Mouse (Mus musculus) left cerebral cortex, postnatal 36 days (tissue): ENCODE measurements at regions not wholly inside any gene's neighbourhood (a gene's known extent, or its start where the extent isn't known, plus 50 kb on each side); places are given as distances from the start of the nearest gene placed in this dataset.
A peak's percentile ranks its signal among the peaks of the same experiment; 100 is the strongest.

Experiments
- DNase-seq, 2 experiments: peaks; one replicate each; pipeline ENCODE4 v3.0.0; 2021 to 2022; ENCODE audit warnings: low spot score in 2 of 2, mixed read lengths in 1 of 2
- intact Hi-C: fragments of 180-260 bp; cut with DNase I; formaldehyde crosslinking; loops from one replicate; pipeline ENCODE4 v1.15.1; 2025

DNA sequence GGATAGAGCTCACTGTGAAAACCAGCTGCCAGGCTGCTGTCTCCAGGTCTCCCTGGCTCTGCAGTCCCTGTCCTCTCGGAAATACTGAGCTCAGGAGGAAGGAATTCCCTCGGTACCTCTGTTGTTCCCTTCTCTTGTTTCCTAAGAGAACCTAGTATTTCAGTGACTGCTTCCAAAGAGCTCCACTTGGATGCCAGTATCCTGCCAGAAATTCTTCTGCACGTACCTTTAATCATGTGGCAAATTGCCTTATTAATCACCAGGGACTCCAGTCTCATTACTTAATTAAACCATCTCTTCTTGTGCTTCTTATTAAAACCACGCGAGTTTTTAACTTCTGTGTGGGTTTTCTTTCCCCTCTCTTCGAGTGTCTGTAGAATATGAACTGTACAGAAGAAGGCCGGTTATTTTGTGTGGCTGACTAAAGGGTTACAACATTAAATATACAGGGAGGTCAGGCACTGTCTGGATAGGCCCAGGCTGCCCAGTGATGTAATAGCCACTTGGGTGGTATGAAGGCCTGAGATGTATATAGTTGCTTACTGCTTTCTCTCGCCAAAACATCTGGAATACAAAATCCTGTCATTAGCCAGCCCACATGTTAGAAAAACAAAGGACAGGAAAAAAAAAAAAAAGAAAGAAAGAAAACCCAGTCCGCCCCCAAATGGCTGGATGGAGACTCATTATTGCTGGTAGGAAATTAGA is 183.2 kb downstream of the Gm10260 start:
- intact Hi-C loops = no loop called here
- DNase-seq = no peak

DNA sequence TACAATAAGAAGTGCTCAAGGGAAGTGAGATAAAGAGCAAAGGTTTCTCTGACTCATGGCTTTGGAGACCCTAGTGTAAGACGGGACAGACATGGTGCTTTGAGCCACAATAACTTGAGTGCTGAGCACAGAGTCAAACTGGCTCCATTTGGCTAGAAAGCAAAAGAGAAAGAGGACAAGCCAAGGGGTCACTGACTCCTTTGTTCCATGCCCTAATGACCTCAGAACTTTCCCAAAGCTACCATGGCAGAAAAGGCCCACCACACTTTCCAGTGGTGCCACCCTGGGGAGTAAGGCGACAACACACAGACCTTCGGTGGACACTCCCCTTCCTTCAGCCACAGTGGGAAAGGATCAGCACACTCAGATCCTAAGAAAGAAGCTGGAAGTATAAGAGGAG is 186.8 kb downstream of the Gm10260 start:
- no peak for DNase-seq
- intact Hi-C loops = no loop called here

DNA sequence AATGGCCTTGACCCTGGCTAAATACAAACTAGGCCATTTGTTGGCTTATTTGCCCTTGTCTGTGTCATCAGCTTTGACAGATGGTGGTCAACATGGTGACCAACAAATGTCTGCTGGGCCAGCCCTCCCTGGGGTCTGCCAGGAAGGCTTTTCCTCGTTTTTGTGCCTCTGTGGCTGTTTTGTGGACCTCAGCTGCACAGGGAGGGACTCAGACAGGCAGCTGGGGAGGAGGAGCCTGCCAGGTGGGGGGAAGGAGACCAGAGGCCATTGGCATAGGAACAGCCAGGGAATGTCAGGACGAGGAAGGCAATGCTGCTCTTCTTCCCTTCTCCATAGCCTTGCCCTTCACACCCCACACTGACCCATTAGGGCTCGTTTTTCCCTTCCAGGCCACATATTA is 188.1 kb downstream of the Gm10260 start:
- DNase-seq = no peak
- intact Hi-C loops = no loop called here

DNA sequence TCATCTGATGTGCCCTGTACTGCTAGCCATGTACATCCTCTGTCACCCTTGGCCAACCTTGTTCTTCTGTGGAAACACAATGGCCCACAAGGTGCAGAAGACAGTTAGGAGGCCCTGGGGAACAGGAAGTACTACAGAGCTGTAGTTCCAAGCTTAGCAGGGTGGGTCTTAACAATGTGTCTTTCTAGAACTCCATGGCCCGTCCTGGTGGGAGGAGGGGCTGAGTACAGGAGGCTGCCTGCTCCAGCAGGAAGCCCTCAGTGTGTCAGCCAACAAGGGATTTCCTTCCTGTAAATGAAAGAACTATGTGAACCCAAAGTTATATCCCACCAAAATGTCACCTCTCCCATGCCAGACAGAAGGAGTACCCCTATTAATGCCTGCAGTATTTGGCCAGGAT is 190.4 kb downstream of the Gm10260 start:
- DNase-seq = no peak
- intact Hi-C loops = no loop called here

DNA sequence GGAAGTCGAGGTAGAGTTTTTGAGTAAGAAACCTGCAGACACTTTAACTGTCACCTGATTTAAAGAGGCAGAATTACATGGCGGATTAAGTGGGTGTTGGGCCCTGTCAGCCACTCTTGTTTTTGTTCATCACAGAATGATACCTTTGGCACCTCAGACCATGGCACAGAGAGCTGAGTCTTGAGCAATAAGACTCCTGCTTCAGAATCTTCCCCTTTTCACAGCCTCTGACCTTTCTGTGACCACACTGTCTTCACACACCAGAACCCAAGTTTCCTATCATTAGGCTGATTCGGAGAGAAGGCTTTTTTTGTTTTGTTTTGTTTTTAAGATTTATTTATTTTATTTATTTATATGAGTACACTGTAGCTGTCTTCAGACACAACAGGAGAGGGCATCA is 192.8 kb downstream of the Gm10260 start:
- DNase-seq = no peak
- intact Hi-C loops = loop anchor here (10.0 kb wide), 1 partner anchor 367 kb away; no protein-coding TSS in a partner anchor

DNA sequence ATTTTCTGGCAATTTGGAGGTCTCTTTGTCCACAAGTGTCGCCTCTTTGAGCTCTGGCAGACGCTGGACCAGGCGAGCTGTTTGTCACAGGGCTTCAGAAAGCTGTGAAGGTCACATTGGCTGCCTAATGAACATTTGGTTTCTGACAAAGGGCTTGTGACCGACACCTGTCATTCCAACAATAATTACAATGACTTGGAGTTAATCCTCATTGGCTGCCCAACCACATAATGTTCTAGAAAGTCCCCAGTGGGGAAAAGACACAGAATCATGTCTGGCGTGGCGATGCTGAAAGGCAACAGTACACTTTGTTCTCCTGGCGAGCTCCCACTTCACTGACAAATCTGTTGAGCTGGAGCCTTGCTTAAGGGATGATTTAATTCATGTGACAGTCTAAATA is 194.4 kb downstream of the Gm10260 start:
- DNase-seq = peak; percentile 55
- intact Hi-C loops = loop anchor here (10.0 kb wide), 1 partner anchor 369 kb away; no protein-coding TSS in a partner anchor

DNA sequence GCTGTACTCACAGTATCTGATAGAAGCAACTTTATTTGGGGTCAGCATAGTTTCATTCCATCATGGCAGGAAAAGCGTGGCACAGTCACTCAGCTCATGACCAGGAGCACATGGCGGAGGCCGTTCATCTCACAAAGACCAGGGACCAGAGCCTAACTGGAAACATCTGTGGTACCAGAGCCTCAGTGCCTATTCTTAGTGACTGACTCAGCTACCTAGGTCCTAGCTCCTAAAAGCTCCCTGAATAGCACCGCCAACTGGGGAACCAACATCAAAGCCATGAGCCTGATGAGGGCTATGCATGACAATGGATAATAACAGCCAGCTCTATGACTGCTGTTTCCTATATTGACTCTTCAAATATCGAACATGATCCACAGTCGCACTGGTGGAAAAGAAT is 198.2 kb downstream of the Gm10260 start:
- intact Hi-C loops = loop anchor here (10.0 kb wide), 1 partner anchor 373 kb away; no protein-coding TSS in a partner anchor

DNA sequence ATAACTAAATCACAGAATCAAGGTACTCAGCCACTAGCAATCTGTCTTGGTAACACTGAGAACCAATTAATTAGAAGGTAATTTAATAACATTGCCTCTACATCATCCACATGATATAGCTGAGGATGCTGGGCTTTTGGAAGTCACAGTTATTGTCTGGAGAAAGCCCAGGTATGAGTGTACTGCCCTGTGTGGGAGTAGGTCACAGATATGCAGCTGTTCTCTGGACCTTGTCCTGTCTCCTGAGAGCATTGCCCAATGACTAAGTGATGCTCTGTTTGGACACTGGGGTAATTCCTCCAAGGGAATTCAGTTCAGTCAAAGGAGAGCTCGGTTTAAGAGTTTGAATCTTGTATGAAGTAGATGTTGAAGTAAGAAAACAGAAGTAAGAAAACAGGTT is 199.6 kb downstream of the Gm10260 start:
- intact Hi-C loops = loop anchor here (10.0 kb wide), 1 partner anchor 374 kb away; no protein-coding TSS in a partner anchor
- DNase-seq = no peak

More for the DNA sequence above, 198.2 kb downstream of the Gm10260 start:
- DNase-seq = no peak

DNA sequence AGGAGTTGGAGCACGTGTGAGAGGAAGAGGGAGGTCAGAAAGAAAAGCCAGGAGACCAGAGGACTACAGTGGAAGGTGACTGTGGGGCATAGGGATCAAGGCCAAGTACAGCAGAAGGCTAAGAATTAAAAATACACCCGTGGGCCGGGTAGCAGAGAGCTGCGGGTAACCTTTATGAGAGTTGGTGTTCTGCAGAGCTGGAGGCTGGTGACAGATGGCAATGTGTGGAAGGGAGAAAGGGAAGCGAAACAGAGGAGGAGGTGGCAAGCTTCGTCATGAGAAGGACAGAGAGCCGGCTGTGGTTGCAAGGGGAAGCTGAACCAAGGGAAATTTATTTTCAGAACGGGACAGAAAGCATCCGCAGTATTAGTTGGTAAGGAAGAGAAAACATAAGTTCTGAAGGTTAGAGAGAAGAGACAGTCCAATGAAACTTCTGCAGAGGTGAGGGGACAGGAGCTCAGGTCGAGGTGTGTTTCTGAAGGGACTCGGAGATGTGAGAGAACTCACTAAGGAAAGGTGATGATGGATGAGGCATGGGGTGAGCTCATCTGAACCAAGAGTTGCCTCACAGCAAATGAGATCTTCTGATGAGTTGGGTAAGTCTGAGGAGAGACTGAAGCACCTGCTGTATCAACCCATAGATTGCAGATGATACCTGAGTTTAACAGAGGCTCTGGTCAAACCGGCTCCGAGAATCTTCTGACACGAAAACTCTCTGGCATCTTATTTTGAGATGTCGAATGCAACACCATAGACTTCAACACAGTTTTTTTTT is 200.6 kb downstream of the Gm10260 start:
- peak; percentile 82 to 85 for DNase-seq
- intact Hi-C loops = loop anchor here (2.0 to 10.0 kb wide), 4 partner anchors 67 to 375 kb away; no protein-coding TSS in a partner anchor

DNA sequence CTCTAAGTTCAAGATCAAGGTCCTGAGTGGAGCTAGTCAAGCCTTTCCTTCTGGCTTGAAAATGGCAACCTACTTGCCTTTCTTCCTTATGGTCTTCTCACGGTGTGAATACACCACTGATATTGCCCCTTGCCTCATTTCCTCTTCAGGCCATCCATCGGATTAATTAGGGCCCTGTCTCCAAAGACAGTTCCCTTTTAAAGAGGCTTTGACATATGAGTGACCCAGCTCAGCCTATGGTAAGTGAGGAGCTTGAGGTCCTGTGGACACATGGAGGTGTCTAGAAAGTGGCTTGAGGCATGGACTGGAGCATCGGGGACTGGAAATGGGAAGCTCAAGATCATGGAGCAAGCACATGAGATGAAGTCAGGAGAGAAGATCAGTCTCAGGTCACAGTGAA is 201.5 kb downstream of the Gm10260 start:
- intact Hi-C loops = loop anchor here (2.0 to 10.0 kb wide), 3 partner anchors 66 to 164 kb away; no protein-coding TSS in a partner anchor
- DNase-seq = no peak

DNA sequence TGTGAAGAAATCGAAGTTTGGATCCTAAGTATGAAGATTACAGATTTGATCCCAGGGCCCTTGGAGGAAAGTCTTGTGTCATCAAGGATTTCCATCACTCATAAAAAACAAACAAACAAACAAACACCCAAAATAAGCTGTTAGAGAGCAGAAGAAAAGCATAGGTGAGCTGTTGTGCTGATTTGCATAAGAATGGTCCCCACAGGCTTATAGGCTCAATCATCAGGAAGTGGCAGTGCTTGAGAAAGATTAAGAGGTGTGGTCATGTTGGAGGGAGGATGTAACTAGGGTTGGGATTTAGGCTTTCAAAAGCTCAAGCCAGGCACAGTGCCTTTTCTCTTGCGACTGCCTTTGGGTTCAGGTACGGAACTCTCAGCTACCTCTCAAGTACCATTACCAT is 205.1 kb downstream of the Gm10260 start:
- intact Hi-C loops = loop anchor here (10.0 kb wide), 1 partner anchor 161 kb away; no protein-coding TSS in a partner anchor
- no peak for DNase-seq

DNA sequence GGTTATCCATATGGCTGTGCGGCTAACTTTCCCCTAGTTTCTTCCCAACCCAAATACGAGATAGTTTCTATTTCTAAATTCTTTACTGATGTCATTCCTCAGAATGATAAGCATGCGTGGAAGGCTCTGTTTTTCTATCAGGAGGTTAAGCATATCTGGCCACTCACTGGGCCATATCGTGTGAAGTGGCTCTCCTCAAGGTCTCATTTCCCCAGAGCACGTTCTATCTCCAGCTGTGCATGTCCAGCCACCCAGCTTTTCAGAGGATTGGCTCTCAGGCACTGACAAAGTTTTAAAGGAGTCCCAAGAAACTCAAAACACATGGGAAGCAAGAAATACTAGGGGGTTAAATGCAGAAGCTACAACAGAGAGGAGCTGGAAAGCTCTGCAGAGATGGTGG is 205.8 kb downstream of the Gm10260 start:
- intact Hi-C loops = loop anchor here (5.0 to 10.0 kb wide), 2 partner anchors 160 to 312 kb away; partner anchors contain the start of gene Enc1
- no peak for DNase-seq

DNA sequence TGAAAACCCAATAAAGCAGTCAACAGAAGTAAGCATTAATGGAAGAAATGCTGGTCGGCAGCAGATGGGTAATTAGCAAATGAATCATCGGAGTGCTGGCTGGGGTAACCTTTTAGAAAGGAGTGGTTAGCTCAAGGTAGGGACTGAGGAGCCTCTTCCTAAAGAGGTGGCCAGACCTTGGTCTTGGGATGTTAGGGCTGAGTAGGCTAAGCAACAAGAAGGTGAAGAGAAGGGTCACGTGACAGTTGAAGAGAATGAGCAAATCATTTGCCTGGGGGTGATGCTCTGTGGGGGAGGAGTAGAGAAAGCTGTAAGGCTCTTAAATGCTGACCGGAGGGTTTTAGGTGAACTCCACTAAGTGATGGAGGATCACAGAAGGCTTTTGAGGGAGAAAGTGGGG is 208.2 kb downstream of the Gm10260 start:
- intact Hi-C loops = loop anchor here (5.0 to 10.0 kb wide), 2 partner anchors 157 to 310 kb away; partner anchors contain the start of gene Enc1
- no peak for DNase-seq

DNA sequence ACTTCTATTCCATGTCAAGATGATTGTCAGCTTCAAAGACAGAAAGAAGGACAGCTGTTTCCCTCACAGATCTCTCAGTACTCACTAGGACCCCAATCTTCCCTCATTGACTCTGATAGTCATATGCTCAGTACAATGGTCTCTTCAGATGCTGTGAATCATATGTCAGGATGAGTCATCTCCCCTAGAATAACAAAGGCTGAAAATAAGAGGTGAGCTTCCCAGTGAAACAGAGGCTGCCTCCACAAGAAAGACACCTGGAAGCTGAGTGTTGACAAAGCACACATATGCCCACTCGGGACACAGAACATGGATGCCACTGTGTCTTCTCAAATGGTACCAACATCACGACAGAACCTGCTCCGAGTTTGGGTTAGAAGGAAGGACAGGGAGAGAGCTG is 209.6 kb downstream of the Gm10260 start:
- no peak for DNase-seq
- intact Hi-C loops = loop anchor here (5.0 to 10.0 kb wide), 2 partner anchors 156 to 309 kb away; partner anchors contain the start of gene Enc1

DNA sequence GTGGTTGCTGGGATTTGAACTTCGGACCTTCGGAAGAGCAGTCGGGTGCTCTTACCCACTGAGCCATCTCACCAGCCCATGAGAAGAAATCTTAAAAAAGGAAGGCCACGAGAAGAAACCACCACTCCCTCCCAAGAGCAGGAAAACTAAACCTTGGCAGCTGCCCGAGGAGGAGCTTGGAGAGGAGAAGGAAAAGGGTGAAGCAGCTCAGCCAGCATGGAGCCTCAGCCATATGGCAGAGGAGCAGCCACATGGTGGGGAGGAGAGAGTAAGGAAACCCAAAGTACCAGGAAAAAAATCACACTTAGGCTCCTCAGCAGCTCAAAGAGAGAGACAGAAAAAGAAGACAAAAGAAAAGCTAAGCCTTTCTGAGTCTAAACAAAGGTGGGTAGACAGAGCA is 210.3 kb downstream of the Gm10260 start:
- intact Hi-C loops = loop anchor here (5.0 to 10.0 kb wide), 2 partner anchors 155 to 308 kb away; partner anchors contain the start of gene Enc1
- peak in 1 of 2 experiments; percentile 64 for DNase-seq

DNA sequence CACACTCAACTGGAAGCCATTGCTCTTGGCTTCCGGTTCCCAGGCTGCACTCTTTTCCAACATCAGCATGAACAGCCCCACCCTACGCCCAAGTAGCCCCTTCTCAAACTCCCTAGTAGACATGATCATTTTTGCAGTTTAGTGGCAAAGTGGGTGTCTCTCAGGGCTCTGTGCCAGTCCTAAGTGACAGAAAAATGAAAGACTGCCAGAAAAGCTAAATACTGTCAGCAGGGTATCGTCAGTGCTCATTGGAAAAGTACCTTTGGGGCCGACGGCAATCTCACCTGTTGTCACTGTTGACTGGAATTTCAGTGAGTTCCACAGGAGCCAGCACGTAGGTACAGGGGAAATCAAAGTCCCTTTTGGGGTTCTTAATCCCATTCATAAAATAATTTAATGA is 211.0 kb downstream of the Gm10260 start:
- intact Hi-C loops = loop anchor here (5.0 kb wide), 1 partner anchor 273 kb away; no protein-coding TSS in a partner anchor

DNA sequence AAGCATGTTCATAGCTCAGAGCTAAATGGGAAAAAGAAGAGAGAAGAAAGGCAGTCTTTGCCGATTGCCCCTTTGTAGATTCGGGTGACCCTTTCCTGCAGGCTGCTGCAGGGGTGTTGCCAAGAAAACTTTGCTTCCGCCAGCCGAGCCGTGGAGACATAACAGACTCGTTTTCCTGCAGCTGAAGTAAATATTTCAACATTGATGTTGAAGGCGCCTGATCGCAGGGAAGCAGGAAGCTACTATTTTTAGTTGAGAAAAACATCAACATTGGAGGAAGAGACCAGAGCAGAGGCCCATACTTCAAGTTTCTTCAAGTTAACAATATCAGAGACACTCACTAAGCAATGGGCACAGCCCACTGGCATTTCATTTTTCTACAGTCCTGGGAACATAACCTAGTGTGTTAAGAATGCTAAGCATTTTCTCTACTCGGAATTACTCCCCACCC is 211.9 kb downstream of the Gm10260 start:
- intact Hi-C loops = loop anchor here (5.0 kb wide), 1 partner anchor 274 kb away; no protein-coding TSS in a partner anchor
- DNase-seq = peak in 1 of 2 experiments; percentile 31

More for the DNA sequence above, 211.0 kb downstream of the Gm10260 start:
- no peak for DNase-seq

DNA sequence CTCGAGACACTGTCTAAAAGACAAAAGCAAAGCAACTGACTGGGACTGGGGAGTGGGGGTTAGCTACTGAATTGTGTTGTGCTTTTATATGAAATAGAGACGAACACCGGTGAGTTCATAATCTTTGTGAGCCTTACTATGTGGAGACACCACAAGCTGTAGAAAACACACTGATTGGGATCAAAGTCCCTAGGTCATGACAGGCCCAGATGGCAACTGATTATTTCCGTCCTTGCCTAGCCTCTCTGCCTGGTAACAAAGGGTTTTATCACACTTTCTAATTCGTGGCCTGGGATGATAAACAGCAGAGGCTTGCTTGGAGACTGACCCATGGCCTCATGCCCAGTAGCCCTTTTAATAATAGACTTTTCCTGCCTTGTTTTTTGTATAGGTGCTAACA is 213.5 kb downstream of the Gm10260 start:
- intact Hi-C loops = loop anchor here (5.0 kb wide), 1 partner anchor 275 kb away; no protein-coding TSS in a partner anchor

DNA sequence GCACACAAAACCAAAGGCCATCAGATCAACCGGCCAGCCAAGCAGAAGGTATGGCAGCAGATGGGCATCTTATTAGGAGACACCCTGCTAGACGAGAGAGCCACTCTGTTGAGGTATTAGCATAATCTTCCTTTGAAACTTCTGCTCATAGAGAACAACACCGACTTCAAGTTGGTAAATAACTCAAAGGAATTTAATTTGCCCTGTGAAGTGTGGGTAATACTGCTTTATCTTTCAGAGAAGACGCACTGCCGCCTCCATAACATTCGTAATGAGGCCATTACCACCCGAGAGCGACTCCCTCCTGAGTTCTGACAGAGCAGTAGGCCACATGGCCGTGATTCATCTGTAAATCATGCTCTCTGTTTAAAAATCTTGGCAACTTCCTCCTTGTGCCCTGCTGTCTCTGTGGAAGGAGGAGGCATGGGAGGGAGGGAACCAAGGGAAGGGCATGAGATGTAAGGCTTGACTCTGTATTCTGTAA is 214.4 kb downstream of the Gm10260 start:
- intact Hi-C loops = loop anchor here (5.0 kb wide), 1 partner anchor 276 kb away; no protein-coding TSS in a partner anchor
- peak in 1 of 2 experiments; percentile 33 for DNase-seq

More for the DNA sequence above, 213.5 kb downstream of the Gm10260 start:
- DNase-seq = no peak

DNA sequence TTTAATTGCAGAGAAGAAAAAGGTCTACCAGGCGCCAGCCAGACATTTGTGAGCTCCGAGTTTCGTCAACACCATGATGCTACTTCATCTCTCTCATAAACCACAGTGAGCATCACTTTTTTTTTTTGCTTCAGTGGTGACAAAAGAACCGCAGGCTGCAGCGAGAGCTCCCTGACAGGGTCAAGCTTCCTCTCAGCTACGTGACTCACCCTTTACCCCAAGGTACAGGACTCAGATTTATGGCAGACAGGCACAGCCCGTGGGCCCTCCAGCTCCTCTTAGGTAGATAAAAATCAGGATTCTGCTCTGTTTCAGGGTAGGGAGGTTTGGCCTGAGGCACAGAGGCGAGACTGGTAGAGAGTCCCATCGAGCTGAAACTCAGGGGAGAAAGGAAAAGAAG is 220.7 kb downstream of the Gm10260 start:
- DNase-seq = no peak
- intact Hi-C loops = no loop called here
